Mouse (Mus musculus): ENCODE measurements at regions not wholly inside any gene's neighbourhood (a gene's known extent, or its start where the extent isn't known, plus 50 kb on each side); places are given as distances from the start of the nearest gene placed in this dataset.
A peak's percentile ranks its signal among the peaks of the same experiment; 100 is the strongest.

GRCm38 (mm10) chr13:73405720-73406629 lies 61.0 kb upstream of the Lpcat1 start:
- H3K4me1 ChIP-seq (ENCODE audit: control insufficient read depth in 2 of 2, insufficient read depth in 2 of 2, low read length in 2 of 2): peaks cover 0 to 3% of the 10 kb centered on the region in 2 experiments; a peak in 1 of 4 replicates
- WGBS: 12% methylated on average over 20 of the region's 20 CpGs
- H3K9ac ChIP-seq (ENCODE audit: low read length): no peak overlapping the region
- no peak overlapping the region for H3K27ac ChIP-seq (replicated peaks in 1 of 2; ENCODE audit: control insufficient read depth in 1 of 2, insufficient read depth in 1 of 2, low read depth in 2 of 2, low read length in 2 of 2)
- no peak overlapping the region for H3K4me3 ChIP-seq (ENCODE audit: control insufficient read depth in 1 of 2, insufficient read depth in 1 of 2, low read depth in 1 of 2, low read length in 2 of 2)
- peak overlapping the region; percentile 55 for H3K4me2 ChIP-seq (ENCODE audit: low read length)
- no peaks in the 10 kb centered on the region for H3K9me3 ChIP-seq (ENCODE audit: control insufficient read depth, low read length)
- peaks cover 6% of the 10 kb centered on the region for H3K27me3 ChIP-seq (ENCODE audit: control insufficient read depth, insufficient read depth, low read length)
- H3K36me3 ChIP-seq (ENCODE audit: control insufficient read depth, insufficient read depth, low read length): no peaks in the 10 kb centered on the region
- peak; percentile 80; the same call in 1 of the 2 replicates for ATAC-seq (ENCODE audit: insufficient number of reproducible peaks, insufficient read depth, low FRiP score, low read depth)

- no peak overlapping the region for H3K4me2 ChIP-seq (ENCODE audit: low read length)
- no peaks in the 10 kb centered on the region for H3K9me3 ChIP-seq (ENCODE audit: control insufficient read depth, low read length)
- no peaks in the 10 kb centered on the region for H3K36me3 ChIP-seq (ENCODE audit: control insufficient read depth, insufficient read depth, low read length)
- H3K9ac ChIP-seq (ENCODE audit: low read length): no peak overlapping the region
- H3K27me3 ChIP-seq (ENCODE audit: control insufficient read depth, insufficient read depth, low read length): no peaks in the 10 kb centered on the region
- ATAC-seq (ENCODE audit: insufficient number of reproducible peaks, insufficient read depth, low FRiP score, low read depth): no peak
- H3K4me1 ChIP-seq (ENCODE audit: control insufficient read depth in 2 of 2, insufficient read depth in 2 of 2, low read length in 2 of 2): peaks cover 4 to 6% of the 10 kb centered on the region in 2 experiments; a peak in 2 of 4 replicates
- no peak overlapping the region for H3K27ac ChIP-seq (replicated peaks in 1 of 2; ENCODE audit: control insufficient read depth in 1 of 2, insufficient read depth in 1 of 2, low read depth in 2 of 2, low read length in 2 of 2)
- 87% methylated on average over 1 of the region's 1 CpGs for WGBS
- no peak overlapping the region for H3K4me3 ChIP-seq (ENCODE audit: control insufficient read depth in 1 of 2, insufficient read depth in 1 of 2, low read depth in 1 of 2, low read length in 2 of 2)
These were observed 66.1 kb upstream of the Lpcat1 start for GRCm38 (mm10) chr13:73400921-73401320.

GRCm38 (mm10) chr13:73397033-73397432 lies 68.7 kb upstream of the Ndufs6 start:
- Histone ChIP-seq H3K9ac (ENCODE audit: low read length) (no peak overlapping the region), H3K36me3 (ENCODE audit: control insufficient read depth, insufficient read depth, low read length) (no peaks in the 10 kb centered on the region), H3K4me2 (ENCODE audit: low read length) (no peak overlapping the region), H3K27me3 (ENCODE audit: control insufficient read depth, insufficient read depth, low read length) (no peaks in the 10 kb centered on the region), H3K27ac (replicated peaks in 1 of 2; ENCODE audit: control insufficient read depth in 1 of 2, insufficient read depth in 1 of 2, low read depth in 2 of 2, low read length in 2 of 2) (no peak overlapping the region), H3K9me3 (ENCODE audit: control insufficient read depth, low read length) (peaks cover 3% of the 10 kb centered on the region; the same call in 1 of the 2 replicates), H3K4me3 (ENCODE audit: control insufficient read depth in 1 of 2, insufficient read depth in 1 of 2, low read depth in 1 of 2, low read length in 2 of 2) (no peak overlapping the region), H3K4me1 (ENCODE audit: control insufficient read depth in 2 of 2, insufficient read depth in 2 of 2, low read length in 2 of 2) (peaks cover 3 to 4% of the 10 kb centered on the region in 2 experiments; a peak in 2 of 4 replicates)
- ATAC-seq (ENCODE audit: insufficient number of reproducible peaks, insufficient read depth, low FRiP score, low read depth): no peak
- WGBS: 26% methylated on average over 4 of the region's 4 CpGs

GRCm38 (mm10) chr13:73395856-73396255 lies 67.5 kb upstream of the Ndufs6 start:
- Histone ChIP-seq H3K36me3 (ENCODE audit: control insufficient read depth, insufficient read depth, low read length) (no peaks in the 10 kb centered on the region), H3K9me3 (ENCODE audit: control insufficient read depth, low read length) (peaks cover 4% of the 10 kb centered on the region; the same call in 1 of the 2 replicates), H3K9ac (ENCODE audit: low read length) (no peak overlapping the region), H3K4me1 (ENCODE audit: control insufficient read depth in 2 of 2, insufficient read depth in 2 of 2, low read length in 2 of 2) (peaks cover 3 to 4% of the 10 kb centered on the region in 2 experiments; a peak in 2 of 4 replicates), H3K4me2 (ENCODE audit: low read length) (no peak overlapping the region), H3K27ac (replicated peaks in 1 of 2; ENCODE audit: control insufficient read depth in 1 of 2, insufficient read depth in 1 of 2, low read depth in 2 of 2, low read length in 2 of 2) (no peak overlapping the region), H3K27me3 (ENCODE audit: control insufficient read depth, insufficient read depth, low read length) (no peaks in the 10 kb centered on the region), H3K4me3 (ENCODE audit: control insufficient read depth in 1 of 2, insufficient read depth in 1 of 2, low read depth in 1 of 2, low read length in 2 of 2) (no peak overlapping the region)
- WGBS: 74% methylated on average over 7 of the region's 7 CpGs
- ATAC-seq (ENCODE audit: insufficient number of reproducible peaks, insufficient read depth, low FRiP score, low read depth): no peak

- Histone ChIP-seq H3K9ac (ENCODE audit: low read length) (no peak overlapping the region), H3K27me3 (ENCODE audit: control insufficient read depth, insufficient read depth, low read length) (no peaks in the 10 kb centered on the region), H3K9me3 (ENCODE audit: control insufficient read depth, low read length) (peaks cover 4% of the 10 kb centered on the region; the same call in 1 of the 2 replicates), H3K27ac (replicated peaks in 1 of 2; ENCODE audit: control insufficient read depth in 1 of 2, insufficient read depth in 1 of 2, low read depth in 2 of 2, low read length in 2 of 2) (no peak overlapping the region), H3K4me3 (ENCODE audit: control insufficient read depth in 1 of 2, insufficient read depth in 1 of 2, low read depth in 1 of 2, low read length in 2 of 2) (no peak overlapping the region), H3K4me1 (ENCODE audit: control insufficient read depth in 2 of 2, insufficient read depth in 2 of 2, low read length in 2 of 2) (no peaks in the 10 kb centered on the region), H3K36me3 (ENCODE audit: control insufficient read depth, insufficient read depth, low read length) (no peaks in the 10 kb centered on the region), H3K4me2 (ENCODE audit: low read length) (no peak overlapping the region)
- no peak for ATAC-seq (ENCODE audit: insufficient number of reproducible peaks, insufficient read depth, low FRiP score, low read depth)
- WGBS: 78% methylated on average over 4 of the region's 4 CpGs
These were observed 60.7 kb upstream of the Ndufs6 start for GRCm38 (mm10) chr13:73389051-73389450.

GRCm38 (mm10) chr13:73383585-73383984 lies 55.2 kb upstream of the Ndufs6 start:
- no peak overlapping the region for H3K4me3 ChIP-seq (ENCODE audit: control insufficient read depth in 1 of 2, insufficient read depth in 1 of 2, low read depth in 1 of 2, low read length in 2 of 2)
- H3K4me2 ChIP-seq (ENCODE audit: low read length): no peak overlapping the region
- H3K27me3 ChIP-seq (ENCODE audit: control insufficient read depth, insufficient read depth, low read length): no peaks in the 10 kb centered on the region
- no peak overlapping the region for H3K27ac ChIP-seq (replicated peaks in 1 of 2; ENCODE audit: control insufficient read depth in 1 of 2, insufficient read depth in 1 of 2, low read depth in 2 of 2, low read length in 2 of 2)
- no peaks in the 10 kb centered on the region for H3K36me3 ChIP-seq (ENCODE audit: control insufficient read depth, insufficient read depth, low read length)
- no peaks in the 10 kb centered on the region for H3K9me3 ChIP-seq (ENCODE audit: control insufficient read depth, low read length)
- no peak for ATAC-seq (ENCODE audit: insufficient number of reproducible peaks, insufficient read depth, low FRiP score, low read depth)
- H3K9ac ChIP-seq (ENCODE audit: low read length): no peak overlapping the region
- 61% methylated on average over 3 of the region's 3 CpGs for WGBS
- H3K4me1 ChIP-seq (ENCODE audit: control insufficient read depth in 2 of 2, insufficient read depth in 2 of 2, low read length in 2 of 2): no peaks in the 10 kb centered on the region

All from heart, embryonic 14.5 days (tissue).